Mouse (Mus musculus) testis, adult 2 months (tissue): ENCODE measurements around the gene Rasa2.

Source experiments
- CTCF ChIP-seq: fragments of 200-500 bp; IDR thresholded peaks from 2 replicates; pipeline ENCODE4 v1.5.1; 2012; ENCODE audit warnings: low read depth, mild to moderate bottlenecking, inconsistent platforms, low read length, moderate library complexity; ENCODE audit not compliant: control insufficient read depth, insufficient read depth, insufficient replicate concordance
- POLR2A ChIP-seq: fragments of 200-500 bp; IDR thresholded peaks from 2 replicates; pipeline ENCODE4 v1.6.1; 2012; ENCODE audit warnings: low read depth, mild to moderate bottlenecking, inconsistent platforms, low read length, moderate library complexity; ENCODE audit not compliant: control insufficient read depth

DNA sequence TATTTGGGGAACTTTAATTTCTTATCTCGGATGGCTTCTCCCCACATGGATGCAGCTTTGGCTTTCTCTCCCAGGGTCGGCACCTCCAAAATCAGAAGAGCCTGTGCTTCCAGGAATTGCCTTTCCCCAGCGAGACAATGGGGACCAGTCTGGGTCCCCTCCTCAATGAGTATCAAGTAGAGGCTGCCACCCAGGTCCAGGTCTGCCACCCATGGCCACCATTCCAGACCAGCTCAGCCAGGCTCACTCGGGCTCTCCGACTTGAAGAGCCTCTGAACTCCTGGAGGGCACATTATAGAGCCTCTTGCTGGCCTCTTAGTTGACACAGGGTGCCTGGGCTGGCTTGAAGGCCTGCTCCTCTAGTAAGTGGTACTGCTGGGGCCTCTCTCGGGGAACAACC, 97.9 kb downstream of the Rasa2 start:
- TF ChIP-seq CTCF: no peak
- no peak for TF ChIP-seq POLR2A
